Mouse (Mus musculus) gastrocnemius, postnatal 36 days (tissue): ENCODE data around the gene Lpar1. TPM values are rescaled to one million over a fixed set of nuclear protein-coding genes. Genes with fewer than 3 reads are reported as not detected.
"Not testable (repeated sequence)": the region's sequence is repeated elsewhere in the genome, so short reads cannot be mapped to it uniquely, and the experiment has no call there.

ENCODE experiments used
- DNase-seq, 2 experiments: peaks; one replicate each; pipeline ENCODE4 v3.0.0; 2022
- intact Hi-C: fragments of 180-260 bp; cut with DNase I; formaldehyde crosslinking; loops from one replicate; pipeline ENCODE4 v1.15.1; 2025
- total RNA-seq, 2 experiments: library from RNA; stranded (reverse); gene quantifications; 2 replicates each; pipeline ENCODE4 v1.2.3; 2021

Gene Lpar1
- total RNA-seq, 2 experiments from 2014 or later: 8.3 to 10.5 TPM

DNA sequence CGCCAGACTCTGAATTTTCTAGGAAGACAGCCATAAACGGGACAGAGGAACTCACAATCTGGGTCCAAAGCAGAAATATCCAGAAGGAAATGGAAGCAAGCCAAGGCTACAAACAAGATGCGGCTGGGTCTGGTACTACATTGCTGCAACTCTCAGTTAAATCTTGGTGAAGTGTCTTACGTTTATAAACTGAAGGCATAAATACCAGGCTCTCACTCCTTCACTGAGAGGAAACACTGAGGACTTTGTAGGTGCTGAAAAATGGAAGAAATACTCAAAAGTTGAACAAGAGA lies 6.5 kb downstream of the Lpar1 start:
- DNase-seq: no peak
- intact Hi-C loops: no loop called here

DNA sequence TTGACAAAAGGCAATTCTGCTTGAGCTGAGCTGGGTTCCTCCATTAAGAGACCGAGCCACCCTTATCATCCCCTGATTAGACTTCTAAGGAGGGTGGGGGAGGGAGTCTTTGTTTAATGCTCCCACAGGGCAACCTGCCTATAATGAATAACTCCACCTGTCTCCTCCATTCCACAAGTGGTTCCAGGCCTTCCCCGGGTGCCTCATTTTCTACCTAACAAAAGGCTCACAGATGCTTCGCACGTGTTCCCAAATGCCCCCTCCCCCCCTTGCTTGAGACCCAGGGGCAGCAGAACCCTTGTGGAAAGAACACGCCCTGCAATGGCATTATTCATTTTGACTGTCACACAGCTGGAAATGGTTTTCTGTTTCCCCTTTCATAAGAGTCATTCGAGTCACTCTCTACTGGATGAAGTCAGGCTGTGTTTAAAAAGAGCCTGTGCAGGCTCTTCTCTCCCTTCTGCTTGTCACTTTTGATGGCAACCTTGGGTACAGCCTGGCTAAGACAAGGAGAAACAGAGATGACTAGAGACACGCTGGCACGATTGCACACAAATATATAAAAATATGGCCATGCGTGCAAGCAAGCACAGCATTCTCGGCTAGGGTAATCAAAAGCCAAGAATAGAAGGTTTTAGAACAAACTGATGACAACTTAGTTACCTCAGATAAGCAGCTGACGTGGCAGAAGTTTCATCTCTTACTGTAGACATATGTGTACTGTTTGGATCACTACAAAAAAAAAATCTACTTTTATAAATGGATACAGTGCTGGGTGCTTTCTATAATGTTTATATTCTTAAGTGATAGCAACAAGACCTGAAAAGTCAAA lies 7.0 kb downstream of the Lpar1 start:
- no peak for DNase-seq
- intact Hi-C loops: no loop called here

- intact Hi-C loops: no loop called here
- DNase-seq: no peak
These were observed 7.7 kb downstream of the Lpar1 start for GRCm38 (mm10) chr4:58545888-58546432.

DNA sequence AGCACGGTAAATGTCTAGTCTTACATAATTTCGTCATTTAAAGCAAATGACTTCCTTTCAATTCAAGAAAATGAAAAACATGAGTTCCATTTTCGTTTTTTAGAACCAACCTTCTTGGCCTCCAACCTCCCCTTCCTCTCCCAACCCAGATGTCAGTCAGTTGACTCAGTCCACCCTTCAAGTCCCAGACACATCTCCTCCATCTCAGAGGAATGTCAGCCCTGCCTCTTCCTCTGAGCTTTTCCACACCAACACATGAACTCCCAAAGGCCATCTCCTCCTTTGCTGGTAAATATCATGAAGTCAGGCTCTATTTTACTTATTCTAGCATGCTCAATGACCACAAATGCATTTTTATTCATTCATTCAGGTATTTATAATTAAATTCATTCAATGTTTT lies 10.5 kb downstream of the Lpar1 start:
- intact Hi-C loops: no loop called here

DNA sequence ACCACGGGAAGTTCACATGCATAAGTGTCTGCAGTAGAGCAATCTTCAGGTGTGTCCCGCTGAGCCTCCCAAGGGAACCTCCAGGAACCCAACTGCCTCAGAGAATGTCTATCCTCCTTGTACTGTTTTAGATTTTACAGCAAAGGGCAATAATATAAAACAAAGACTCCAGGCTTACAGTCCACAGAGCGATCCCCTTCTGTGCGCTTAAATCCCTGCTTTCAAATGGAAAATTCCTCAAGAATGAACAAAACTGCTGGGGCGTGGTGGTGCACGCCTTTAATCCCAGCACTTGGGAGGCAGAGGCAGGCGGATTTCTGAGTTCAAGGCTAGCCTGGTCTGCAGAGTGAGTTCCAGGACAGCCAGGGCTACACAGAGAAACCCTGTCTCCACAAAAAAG lies 11.0 kb downstream of the Lpar1 start:
- DNase-seq, intact Hi-C loops: not testable (repeated sequence)

More for the DNA sequence above, 10.5 kb downstream of the Lpar1 start:
- no peak for DNase-seq

- intact Hi-C loops: no loop called here
- DNase-seq: no peak
These were observed 12.9 kb downstream of the Lpar1 start for GRCm38 (mm10) chr4:58540841-58541240.

DNA sequence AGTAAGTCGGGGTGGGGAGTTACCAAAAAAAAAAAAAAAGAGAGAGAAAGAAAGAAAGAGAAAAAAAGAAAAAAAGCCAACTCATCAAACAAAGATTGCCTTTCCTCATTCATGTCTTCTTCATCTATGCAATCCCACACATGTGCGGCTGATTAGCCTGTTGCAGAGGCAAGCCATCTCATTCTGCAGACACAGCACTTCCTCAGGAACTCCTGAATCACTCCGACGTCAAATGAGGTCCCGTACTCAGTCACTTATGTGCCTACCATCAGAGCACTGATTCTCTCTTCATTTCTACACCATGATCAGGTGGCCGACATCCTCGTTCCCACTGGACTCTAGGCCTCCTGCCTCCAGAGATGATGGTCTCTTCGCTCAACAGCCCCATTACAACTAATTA lies 13.3 kb downstream of the Lpar1 start:
- intact Hi-C loops: no loop called here
- no peak for DNase-seq

- intact Hi-C loops: no loop called here
These were observed 15.0 kb downstream of the Lpar1 start for GRCm38 (mm10) chr4:58538696-58539095.

GRCm38 (mm10) chr4:58535754-58536153 lies 17.9 kb downstream of the Lpar1 start:
- intact Hi-C loops: no loop called here
- DNase-seq: no peak

More at GRCm38 (mm10) chr4:58538696-58539095, 15.0 kb downstream of the Lpar1 start:
- no peak for DNase-seq

DNA sequence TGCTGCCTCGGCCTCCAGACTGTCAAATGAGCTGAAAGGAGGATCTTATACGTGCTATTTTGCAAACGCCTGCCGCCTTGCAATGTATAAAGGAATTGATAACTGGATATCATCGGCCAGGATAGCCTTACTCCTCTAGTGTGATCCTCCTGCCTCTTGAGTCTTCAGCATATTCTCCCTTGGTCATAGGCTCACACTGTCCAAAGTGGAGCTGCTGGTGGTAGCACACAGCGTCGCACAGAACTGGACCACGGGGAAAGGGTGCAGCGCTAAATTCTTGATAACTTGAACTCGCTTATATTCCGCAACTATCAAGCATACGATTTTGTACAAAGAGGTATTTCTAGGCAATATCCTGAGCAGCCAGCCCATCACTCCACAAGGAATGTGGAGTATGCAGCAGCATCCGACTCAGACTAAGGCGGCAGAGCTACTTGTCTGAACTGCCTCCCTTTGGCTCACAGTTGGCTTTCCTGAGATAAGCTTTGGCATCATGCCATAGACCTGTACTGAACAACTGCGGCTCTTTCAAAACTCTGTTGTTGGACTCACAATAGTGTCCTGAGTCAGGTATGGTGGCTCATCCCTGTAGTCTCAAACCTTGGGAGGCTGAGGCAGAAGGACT lies 18.9 kb downstream of the Lpar1 start:
- intact Hi-C loops: no loop called here
- DNase-seq: no peak

GRCm38 (mm10) chr4:58534141-58534571 lies 19.5 kb downstream of the Lpar1 start:
- DNase-seq: no peak
- intact Hi-C loops: no loop called here

- no peak for DNase-seq
- intact Hi-C loops: no loop called here
These were observed 20.2 kb downstream of the Lpar1 start for GRCm38 (mm10) chr4:58533519-58533918.

- intact Hi-C loops: no loop called here
- no peak for DNase-seq
These were observed 21.4 kb downstream of the Lpar1 start for GRCm38 (mm10) chr4:58532326-58532725.

GRCm38 (mm10) chr4:58530706-58531105 lies 23.0 kb downstream of the Lpar1 start:
- DNase-seq: no peak
- intact Hi-C loops: no loop called here

GRCm38 (mm10) chr4:58530279-58530678 lies 23.4 kb downstream of the Lpar1 start:
- DNase-seq: no peak
- intact Hi-C loops: no loop called here

DNA sequence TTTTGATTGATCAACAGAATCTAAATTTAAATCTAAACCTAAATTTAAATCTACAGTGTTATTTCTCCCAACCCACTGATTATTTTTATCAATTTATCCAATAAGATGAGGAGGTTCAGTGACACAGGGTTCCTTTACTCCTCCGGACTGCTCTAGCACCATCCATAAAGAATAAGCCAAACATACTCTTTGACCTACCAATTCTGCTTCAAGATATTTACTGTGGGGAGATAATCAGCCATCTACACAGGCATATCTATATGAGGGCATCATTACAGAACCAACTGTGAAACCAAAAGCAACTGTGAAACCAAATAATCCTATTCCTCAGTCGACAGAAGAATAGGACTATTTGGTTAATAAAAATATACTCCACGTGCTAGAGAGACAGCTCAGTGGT lies 25.8 kb downstream of the Lpar1 start:
- intact Hi-C loops: no loop called here
- DNase-seq: no peak

DNA sequence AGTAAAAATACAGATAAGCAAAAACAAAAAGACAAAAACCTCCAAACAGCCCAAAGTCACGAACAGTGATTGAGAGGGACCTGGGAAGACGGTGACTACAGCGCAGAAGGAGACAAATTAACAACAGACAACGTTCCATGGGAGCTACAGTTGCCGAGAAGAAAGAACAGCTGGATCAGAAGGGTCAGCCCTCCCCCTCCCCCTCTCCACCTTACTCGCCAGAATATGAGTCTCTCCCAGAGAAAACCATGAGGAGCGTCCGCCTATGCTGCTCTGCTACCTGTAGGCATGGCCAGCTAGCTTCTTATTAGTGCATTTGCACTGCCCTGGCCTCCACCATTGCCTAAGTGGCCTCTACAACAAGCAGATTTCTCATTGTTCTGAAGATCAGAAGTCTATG lies 32.6 kb downstream of the Lpar1 start:
- DNase-seq: no peak
- intact Hi-C loops: no loop called here

DNA sequence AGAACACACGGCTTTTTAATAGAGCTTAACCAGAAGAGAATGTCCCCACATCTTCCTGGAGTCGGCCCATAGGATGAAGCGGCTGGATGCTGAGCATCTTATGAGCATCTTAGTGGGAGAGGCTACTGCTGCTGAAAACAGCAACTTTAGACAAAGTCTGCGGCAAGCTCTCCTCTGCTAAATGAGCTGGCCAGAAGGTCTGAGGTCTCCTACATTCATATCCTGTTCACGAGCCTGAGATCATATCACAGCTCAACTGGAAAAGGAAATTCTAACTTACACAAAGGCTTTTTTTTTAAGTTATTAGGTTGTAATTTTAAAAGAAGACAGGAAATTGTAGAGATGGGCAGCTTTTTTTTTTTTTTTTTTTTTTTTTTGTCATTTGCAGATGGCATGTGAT lies 33.2 kb downstream of the Lpar1 start:
- intact Hi-C loops: no loop called here
- DNase-seq: no peak

- intact Hi-C loops: no loop called here
- DNase-seq: no peak
These were observed 33.8 kb downstream of the Lpar1 start for GRCm38 (mm10) chr4:58519891-58520290.

GRCm38 (mm10) chr4:58518215-58518988 lies 35.3 kb downstream of the Lpar1 start:
- DNase-seq: no peak
- intact Hi-C loops: no loop called here

DNA sequence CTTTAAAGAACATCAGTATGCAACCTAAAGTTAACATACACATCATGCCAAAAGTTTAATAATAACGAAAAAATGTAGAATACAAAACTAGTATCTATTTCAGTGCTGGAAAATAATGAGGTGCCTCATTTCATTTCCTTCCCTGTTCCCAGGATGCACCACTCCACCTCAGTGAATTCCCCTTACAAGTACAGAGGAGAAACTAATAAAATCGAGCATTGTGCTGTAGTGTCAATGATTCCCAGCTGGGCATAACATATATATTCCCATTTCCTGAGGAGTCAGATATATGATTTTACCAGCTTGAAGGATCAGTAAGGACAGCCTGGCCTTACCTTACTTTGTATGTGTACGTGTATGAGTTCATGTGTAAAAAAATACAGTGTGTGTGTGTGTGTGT lies 36.9 kb downstream of the Lpar1 start:
- DNase-seq: no peak
- intact Hi-C loops: no loop called here
